Mouse (Mus musculus) testis, adult 2 months (tissue): ENCODE data around the gene Cracr2a.

Experiments used
- CTCF ChIP-seq: fragments of 200-500 bp; IDR thresholded peaks from 2 replicates; pipeline ENCODE4 v1.5.1; 2012; ENCODE audit warnings: low read depth, mild to moderate bottlenecking, inconsistent platforms, low read length, moderate library complexity; ENCODE audit not compliant: control insufficient read depth, insufficient read depth, insufficient replicate concordance
- POLR2A ChIP-seq: fragments of 200-500 bp; IDR thresholded peaks from 2 replicates; pipeline ENCODE4 v1.6.1; 2012; ENCODE audit warnings: low read depth, mild to moderate bottlenecking, inconsistent platforms, low read length, moderate library complexity; ENCODE audit not compliant: control insufficient read depth

DNA sequence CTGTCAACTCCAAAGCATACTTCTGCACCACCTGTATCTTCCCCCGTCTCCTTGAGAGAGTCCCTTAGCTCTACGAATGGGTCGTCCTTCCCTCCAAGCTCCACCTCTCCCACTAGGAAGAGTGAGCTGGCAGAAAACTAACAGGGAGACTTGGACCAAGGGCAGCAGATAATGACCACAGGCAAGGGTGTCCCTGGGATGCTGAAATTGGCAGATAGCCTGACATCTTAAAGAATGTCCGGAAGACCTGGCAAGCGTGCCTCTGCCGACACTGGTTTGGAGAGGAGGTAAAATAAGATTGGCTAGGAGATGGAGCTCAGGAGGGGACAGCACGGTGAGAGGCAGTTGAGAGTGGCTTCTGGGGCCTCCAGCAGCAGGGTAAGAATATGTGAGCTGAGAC, 17.2 kb downstream of the Cracr2a start:
- TF ChIP-seq POLR2A, result no peak
- no peak for TF ChIP-seq CTCF
